Mouse (Mus musculus): ENCODE measurements at regions not wholly inside any gene's neighbourhood (a gene's known extent, or its start where the extent isn't known, plus 50 kb on each side); places are given as distances from the start of the nearest gene placed in this dataset.

DNA sequence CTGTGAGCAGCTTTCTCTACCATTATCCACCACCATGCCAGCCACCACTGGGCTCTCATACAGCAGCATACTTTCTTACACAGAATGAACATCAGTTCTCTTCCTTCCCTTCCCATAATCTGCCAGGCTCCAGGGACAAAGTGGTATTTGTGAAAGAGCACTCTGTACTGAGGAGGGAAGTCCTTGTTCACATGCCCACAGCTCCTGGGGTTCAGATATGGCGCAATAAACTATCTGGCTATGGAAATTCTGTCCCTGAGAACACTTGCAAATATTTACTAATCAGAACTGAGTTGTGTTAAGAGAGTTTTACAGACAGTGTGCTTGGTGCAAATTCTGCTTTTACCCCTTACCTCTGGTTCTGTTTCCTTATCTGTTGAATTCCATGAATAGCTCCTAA is 74.2 kb upstream of the Ralgapa2 start:
- TF ChIP-seq POLR2A (IDR thresholded peaks at IDR 0.05; ENCODE audit: insufficient read depth, low read depth, low read length) (no peak), CTCF (IDR thresholded peaks at IDR 0.05) (no peak), EP300 (IDR thresholded peaks at IDR 0.05; ENCODE audit: insufficient read depth, low read depth, low read length) (no peak)

All from heart, adult 2 months (tissue).